Mouse (Mus musculus): ENCODE measurements around the gene Slc50a1.

DNA sequence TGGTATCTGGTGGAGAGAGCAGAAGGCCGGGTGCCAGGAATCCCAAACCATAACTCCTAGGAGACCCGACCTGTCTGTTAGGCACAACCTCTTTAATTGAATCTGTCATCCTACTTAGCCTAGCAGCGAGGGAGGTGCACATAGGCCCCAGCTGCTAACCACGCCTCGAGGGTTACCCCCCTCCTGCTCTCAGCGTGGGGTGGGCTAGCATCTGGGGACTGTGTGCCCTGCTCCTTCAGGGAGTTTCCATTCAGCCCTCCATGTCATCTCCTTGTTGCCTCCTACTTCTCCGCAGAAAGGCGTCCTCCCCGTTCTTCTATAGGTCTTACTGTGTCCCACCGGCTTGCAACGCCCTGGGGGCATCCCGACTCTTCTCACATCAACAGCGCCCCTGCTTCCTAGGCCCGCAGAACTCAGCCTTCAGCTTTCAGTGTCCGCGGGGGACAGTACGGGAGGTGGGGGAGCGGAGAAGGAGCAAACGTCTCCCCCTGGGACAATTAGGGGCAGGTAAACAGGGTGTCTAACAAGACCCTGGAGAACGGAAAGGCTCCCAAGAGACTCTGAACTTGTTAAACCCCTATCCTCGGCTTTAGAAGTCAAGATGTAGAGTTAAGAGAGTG, 48.7 kb upstream of the Slc50a1 start:
- no peak for TF ChIP-seq POLR2A (IDR thresholded peaks at IDR 0.05; ENCODE audit: insufficient read length, low read depth)
- TF ChIP-seq USF1 (IDR thresholded peaks at IDR 0.05; ENCODE audit: low read depth): no peak
- no peak for TF ChIP-seq POLR2AphosphoS2 (IDR thresholded peaks at IDR 0.05; ENCODE audit: insufficient read length, low read depth)
- TF ChIP-seq E2F4 (IDR thresholded peaks at IDR 0.05; ENCODE audit: insufficient read depth): no peak
- no peak for TF ChIP-seq TCF12 (IDR thresholded peaks at IDR 0.05; ENCODE audit: insufficient read depth, poor library complexity, severe bottlenecking)
- TF ChIP-seq MAX (IDR thresholded peaks at IDR 0.05; ENCODE audit: low read depth): no peak
- no peak for TF ChIP-seq REST (IDR thresholded peaks at IDR 0.05; ENCODE audit: insufficient read depth, insufficient read length)
- no peak for TF ChIP-seq CEBPB (IDR thresholded peaks at IDR 0.05; ENCODE audit: insufficient read depth, poor library complexity, severe bottlenecking)
- no peak for TF ChIP-seq MYOG (IDR thresholded peaks at IDR 0.05; ENCODE audit: control insufficient read depth in 1 of 3, insufficient read depth in 1 of 3, insufficient read length in 2 of 3, low read depth in 2 of 3)
- TF ChIP-seq SRF (IDR thresholded peaks at IDR 0.05; ENCODE audit: control insufficient read depth, insufficient read length, low read depth): no peak
- no peak for TF ChIP-seq MYOD1 (IDR thresholded peaks at IDR 0.05; ENCODE audit: control insufficient read depth in 1 of 3, insufficient read length in 2 of 3, low read depth in 2 of 3)

All from myocyte (in vitro differentiated cells).